Mouse (Mus musculus) right cerebral cortex, postnatal 25 days (tissue): ENCODE data around the gene Ccno.
"Not testable (repeated sequence)": the region's sequence is repeated elsewhere in the genome, so short reads cannot be mapped to it uniquely, and the experiment has no call there.

ENCODE experiments used
- DNase-seq: peaks from one replicate; pipeline ENCODE4 v3.0.0; 2022

Ccno gene

DNA sequence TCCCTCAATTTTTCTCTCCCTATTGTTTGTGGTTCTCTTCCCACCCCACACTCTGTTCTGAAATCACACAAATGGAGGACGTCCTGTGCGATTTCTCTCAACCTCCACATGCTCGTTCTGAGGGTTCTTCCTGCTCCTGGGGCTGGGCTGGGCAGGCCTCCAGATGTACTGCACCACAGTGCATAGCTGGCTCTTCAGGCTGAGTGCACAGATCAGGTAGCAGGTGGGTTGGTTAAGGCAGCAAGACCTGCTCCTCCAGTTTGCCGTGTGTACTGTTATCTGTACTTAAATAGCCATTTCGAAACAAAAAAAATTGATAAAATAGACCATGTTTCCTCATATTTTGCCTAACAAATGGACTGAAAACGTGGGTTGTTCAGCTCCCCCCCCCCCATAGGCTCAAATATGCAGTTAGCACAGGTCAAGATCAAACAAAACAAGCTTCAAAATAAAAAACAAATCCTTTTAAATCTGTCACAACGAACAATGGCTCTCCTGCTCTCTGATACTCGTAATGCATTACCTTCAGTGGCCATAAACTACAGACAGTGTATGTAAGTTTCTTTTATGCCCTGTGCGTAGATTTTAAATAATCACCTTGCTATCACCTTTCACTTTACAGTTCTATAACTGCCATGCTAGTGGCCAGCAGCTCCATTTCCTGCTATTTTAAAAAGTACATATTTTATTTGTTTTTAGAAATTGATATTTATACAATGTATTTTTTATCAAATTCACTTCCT lies 13.1 kb downstream of the Ccno start:
- DNase-seq, result no peak

DNA sequence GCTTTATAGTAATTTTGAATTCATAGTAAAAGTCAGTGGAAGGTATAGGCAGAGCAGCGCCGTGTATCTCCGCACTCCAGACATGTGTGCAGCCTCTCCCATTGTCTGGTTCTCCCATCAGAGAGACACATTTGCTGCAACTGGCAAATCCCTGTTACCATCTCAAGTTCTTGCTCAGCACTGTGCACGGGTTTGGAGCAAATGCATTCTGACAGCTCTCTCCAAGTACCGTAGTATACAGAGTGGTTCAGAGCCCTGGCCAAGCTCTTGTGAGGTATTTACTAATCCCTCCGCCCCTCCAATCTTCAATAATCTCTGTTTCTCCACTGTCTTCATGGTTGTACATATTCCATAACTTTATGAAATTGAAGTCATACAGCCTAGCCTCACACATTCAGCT lies 25.1 kb downstream of the Ccno start:
- DNase-seq, result no peak

DNA sequence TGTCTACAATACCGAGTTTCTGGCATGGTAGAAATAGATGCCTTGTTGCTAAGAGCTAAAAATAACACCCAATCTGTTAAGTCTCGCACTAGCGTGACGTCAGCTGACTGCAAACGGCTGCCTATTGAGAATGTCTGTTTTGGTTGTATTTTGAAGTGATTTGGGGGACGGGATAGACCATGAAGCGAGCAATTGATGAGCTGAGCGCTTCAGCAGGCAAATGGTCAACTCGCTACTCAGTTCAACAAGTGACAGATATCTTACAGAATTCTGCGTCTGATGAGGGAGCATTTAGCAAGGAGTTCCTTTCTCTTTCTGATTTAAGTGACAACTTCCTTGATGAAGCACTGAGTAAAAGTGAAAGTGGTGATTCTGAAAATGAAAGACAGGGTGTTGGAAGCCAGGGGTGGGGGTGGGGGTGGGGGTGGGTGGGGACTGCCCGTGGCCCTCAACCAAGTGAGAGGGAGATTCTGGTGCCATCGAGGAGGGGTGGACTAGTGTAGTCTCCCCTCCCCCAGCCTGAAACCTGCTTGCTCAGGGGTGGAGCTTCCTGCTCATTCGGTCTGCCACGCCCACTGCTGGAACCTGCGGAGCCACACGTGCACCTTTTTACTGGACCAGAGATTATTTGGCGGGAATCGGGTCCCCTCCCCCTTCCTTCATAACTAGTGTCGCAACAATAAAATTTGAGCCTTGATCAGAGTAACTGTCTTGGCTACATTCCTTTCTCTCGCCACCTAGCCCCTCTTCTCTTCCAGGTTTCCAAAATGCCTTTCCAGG lies 25.8 kb downstream of the Ccno start:
- DNase-seq, result not testable (repeated sequence)

DNA sequence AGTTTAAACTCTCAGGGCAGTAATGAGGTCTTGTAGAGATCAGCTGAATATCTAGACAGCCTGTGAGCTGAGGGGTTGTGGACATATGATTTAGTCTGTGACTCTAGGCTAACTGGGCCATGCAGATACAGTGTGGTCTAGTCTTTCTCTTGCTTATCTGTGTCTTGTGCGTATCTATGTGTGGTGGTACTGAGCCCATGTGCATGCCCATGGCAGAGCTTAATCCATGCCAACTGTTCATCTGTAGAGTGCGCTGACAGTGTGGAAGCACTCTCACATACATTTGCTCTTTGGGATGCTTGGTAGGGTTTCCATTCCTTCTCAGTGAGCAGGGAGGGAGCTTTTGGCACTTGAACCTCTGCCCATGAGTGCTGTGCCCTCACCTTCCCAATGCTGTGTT lies 33.9 kb downstream of the Ccno start:
- DNase-seq, result no peak

DNA sequence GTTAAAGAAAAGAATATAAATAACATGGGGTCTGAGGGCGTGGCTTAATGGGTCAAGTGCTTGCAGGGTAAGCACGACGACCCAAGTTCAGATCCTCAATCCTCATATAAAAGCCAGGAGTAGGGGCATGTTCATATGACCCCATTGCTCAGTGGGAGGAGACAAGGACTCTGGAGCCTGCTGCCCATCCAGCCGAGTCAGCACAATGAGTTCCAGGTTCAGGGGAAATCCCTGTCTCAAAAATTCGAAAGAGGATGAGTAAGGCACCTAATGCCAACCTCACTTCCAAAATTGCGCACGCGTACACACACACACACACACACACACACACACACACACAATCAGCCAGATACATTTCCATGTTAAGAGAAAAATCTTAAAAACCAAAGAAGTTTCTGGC lies 34.9 kb downstream of the Ccno start:
- DNase-seq, result no peak

DNA sequence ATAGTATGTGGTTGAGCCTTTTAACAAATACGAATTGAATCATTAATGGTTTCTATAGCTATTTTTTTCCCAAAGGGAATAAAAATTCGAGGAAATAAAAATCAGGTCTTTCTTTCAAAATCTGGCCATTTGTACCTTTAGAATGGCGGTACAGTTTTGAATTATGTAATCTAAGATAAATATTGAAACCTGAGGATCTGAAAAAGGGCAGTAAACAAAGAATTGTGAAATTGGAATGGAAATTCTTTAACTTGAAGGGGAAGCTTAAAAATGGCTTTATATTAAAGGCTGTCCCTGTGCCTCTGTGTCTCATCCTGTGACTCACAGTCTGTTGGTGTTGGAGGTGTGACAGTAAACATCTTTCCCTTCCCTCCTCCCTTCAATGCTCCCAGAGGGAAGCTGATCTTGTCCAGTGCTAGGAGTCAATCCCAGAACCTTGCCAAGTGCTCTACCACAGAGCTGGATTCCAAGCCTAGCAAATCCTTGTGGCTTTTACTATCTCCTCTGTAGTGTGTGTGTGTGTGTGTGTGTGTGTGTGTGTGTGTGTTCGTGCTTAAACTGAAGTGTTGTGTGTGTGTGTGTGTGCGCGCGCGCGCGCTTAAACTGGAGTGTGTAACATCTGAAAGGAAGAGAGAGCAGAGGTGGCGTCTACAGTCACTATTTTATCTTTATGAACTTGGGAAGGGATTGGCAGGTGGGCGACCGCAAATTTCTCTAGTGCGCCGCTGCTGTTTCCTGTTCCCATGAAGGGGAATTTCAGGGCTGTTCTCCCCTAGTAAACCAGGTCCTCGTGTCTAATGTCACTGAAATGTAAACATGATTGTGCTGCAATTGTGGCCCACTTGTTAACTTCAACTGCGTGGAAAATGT lies 35.9 kb downstream of the Ccno start:
- DNase-seq, result no peak

DNA sequence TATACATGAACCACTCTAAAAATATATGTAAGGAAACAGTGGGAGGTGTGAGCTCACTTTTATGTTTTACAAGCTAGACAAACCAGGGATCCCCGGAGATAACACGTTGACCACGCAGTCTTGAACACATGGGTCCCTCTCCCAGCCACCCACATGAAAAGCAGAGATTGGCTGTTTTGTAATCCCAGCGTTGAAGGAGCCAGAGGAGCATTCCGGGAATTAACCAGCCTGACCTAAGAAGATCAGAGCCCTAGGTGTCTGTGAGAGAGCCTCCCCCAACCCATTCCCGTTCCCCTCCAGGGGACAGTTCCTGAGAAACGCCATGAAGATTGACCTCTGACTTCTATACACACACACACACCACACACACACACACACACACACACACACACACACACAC lies 43.7 kb downstream of the Ccno start:
- no peak for DNase-seq

DNA sequence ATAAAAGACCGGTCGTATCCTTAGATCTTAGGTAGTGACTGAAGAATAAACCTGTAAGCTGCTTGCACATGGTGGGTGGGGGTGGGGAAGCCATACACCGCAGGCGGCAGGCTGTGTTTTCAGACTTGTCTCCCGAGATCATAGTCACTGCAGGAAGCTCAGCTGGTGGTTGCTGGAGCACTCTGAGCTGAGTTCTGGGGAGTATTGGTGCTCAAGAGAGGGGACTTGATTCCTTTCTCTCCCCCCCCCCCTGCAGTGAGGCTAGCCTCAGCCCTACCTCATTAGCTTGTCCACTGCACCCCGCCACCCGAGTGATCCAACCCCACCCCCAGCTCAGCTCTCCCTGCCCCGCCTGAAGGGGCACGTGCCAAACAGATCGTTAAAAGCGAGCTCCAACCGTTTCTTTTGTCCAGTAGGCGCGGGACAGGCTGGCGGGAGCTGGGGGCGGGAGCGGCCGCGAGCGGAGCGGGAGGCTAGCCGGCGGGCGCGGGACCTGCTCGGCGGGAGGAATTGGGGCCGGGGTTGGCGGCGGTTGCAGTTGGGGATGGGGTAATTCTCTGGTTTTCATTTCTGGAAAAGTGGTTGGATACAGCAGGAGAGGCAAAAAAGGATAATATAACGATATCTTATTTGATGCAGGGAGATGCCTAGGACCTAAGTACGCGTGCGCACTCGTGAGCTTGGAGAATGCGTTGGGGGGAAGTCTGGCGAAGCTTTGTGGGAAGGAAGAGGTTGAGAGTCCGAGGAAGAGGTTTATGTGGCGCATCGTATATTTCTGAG lies 44.4 kb downstream of the Ccno start:
- peak; percentile 40 for DNase-seq

DNA sequence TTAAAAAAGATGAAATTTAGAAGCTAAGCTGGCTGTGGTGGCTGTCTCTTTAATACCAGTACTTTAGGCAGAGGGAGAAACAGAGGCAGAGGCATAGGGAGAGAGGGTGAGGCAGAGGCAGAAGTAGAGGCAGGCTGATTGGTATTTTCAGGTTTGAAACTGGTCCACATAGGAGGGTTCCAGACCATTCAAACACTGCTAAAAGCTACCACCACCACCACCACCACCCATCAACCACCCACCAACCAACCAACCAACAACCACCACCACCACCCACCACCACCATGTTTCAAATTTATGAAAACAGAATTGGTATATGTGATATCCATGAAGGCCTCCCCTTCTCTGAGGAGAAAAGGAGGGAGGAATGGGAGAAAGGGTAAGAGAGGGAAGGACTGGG lies 45.2 kb downstream of the Ccno start:
- DNase-seq, result no peak

DNA sequence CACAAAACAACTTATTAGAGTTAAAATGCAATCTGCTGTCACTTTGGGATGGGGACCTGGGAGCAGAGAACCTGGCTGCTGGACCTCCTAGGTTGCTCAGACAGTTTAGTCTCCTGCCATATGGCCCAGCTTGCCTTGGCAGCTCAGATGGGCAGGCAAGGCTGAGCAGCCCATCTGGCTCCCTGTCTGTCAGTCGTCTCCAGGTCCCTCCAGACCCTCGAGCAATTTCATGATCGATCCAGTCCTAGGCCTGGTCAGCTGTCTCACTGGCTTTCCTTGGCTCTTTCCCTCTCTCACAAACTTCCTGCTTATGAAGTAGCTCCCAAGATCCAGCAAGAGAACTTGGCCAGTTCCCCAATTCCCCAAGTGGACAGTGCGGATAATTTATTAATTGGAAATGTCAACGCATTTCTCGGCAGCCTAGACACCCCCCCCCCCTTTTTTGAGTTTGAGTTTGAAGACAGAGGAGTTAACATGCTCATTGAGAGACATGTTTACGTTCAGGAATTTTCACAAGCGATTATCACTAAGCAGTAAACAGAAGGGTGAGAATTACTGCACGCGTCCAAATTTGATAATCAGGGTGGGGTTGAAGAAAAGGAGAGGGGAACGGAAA lies 46.8 kb downstream of the Ccno start:
- no peak for DNase-seq

DNA sequence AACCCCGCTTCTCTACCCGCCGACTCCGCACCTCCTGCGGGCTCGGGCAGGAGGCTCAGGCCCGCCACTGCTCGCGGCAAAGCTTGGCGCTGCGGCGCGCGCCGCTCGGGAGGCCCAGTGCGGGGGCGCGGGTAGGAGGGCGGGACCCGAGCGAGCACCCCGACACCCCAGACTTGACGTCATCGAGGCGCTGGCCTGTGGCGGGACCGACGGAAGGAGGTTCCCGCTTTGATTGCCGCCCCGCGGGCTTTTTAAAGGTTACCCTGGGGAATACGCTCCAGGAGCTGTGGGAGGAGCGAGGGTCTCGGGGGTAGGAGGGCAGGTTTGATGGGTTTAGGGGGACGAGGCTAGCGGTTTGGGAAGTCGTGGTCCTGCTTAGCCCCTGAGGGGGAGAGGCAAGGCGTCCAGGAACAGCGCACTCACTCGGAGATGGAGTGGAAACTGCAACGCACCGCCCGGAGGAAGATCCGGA lies 47.4 kb downstream of the Ccno start, which contains the start of gene Cdc20b:
Cdc20b (plus strand) TSS at position 162 of the 472 bp plus-strand sequence.
- DNase-seq, result peak; percentile 35

DNA sequence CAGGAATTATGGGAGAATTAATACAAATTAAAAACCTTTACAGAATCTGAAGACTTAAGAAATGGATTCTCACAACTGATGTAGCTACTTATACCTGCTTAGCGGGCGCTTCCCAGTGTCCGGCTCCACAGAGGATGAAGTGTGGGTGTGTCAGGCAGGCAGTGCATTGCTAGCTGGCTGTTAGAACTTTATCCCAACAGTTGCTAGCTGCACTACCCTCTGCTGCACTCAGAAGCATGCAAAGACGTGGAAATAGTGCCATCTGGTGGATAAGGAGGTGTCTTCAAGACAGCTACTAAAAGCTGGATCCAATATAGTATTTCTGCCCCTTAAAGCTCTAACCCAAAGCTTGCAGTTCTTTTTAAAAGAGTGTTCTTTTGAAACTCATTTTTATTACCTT lies 48.2 kb downstream of the Ccno start:
- DNase-seq, result peak; percentile 54
